Mouse (Mus musculus): ENCODE measurements around the gene Tomt. TPM values are rescaled to one million over a fixed set of nuclear protein-coding genes. Genes with fewer than 3 reads are reported as not detected.

The Tomt gene
- polyA plus RNA-seq, 1 experiment: 0.13 TPM

GRCm38 (mm10) chr7:101866491-101867265 is 39.5 kb downstream of the Tomt start:
- TF ChIP-seq CTCF (IDR thresholded peaks at IDR 0.05; ENCODE audit: borderline replicate concordance, insufficient read depth, low read depth, low read length) (no peak), POLR2A (IDR thresholded peaks at IDR 0.05; ENCODE audit: borderline replicate concordance, insufficient read depth, low read length) (no peak)
- DNase-seq: no peak

GRCm38 (mm10) chr7:101863415-101863814 is 42.7 kb downstream of the Tomt start, which contains the start of gene Anapc15:
TSS of gene Anapc15 (plus strand) at chr7:101863715.
- Histone ChIP-seq H3K27me3 (ENCODE audit: control insufficient read depth, insufficient read depth, low read length) (no peaks in the 10 kb centered on the region), H3K27ac (ENCODE audit: insufficient read depth, low read length) (no peak within 1 kb of the TSS), H3K4me1 (ENCODE audit: control insufficient read depth, insufficient read depth, low read length) (no peaks in the 10 kb centered on the region), H3K4me3 (replicated peaks; ENCODE audit: insufficient read depth, low read depth, low read length) (no peak within 1 kb of the TSS)
- TF ChIP-seq POLR2A (IDR thresholded peaks at IDR 0.05; ENCODE audit: borderline replicate concordance, insufficient read depth, low read length) (no peak), CTCF (IDR thresholded peaks at IDR 0.05; ENCODE audit: borderline replicate concordance, insufficient read depth, low read depth, low read length) (no peak)
- 75% methylated on average over 3 of the region's 3 CpGs for WGBS
- no peak for DNase-seq

More at GRCm38 (mm10) chr7:101866491-101867265, 39.5 kb downstream of the Tomt start:
- WGBS: 81% methylated on average over 11 of the region's 11 CpGs
- Histone ChIP-seq H3K4me3 (replicated peaks; ENCODE audit: insufficient read depth, low read depth, low read length) (no peak overlapping the region), H3K4me1 (ENCODE audit: control insufficient read depth, insufficient read depth, low read length) (no peaks in the 10 kb centered on the region), H3K27ac (ENCODE audit: insufficient read depth, low read length) (no peak overlapping the region), H3K27me3 (ENCODE audit: control insufficient read depth, insufficient read depth, low read length) (no peaks in the 10 kb centered on the region)

GRCm38 (mm10) chr7:101862291-101862690 is 43.9 kb downstream of the Tomt start:
- Histone ChIP-seq H3K4me1 (ENCODE audit: control insufficient read depth, insufficient read depth, low read length) (no peaks in the 10 kb centered on the region), H3K4me3 (replicated peaks; ENCODE audit: insufficient read depth, low read depth, low read length) (no peak overlapping the region), H3K27me3 (ENCODE audit: control insufficient read depth, insufficient read depth, low read length) (no peaks in the 10 kb centered on the region), H3K27ac (ENCODE audit: insufficient read depth, low read length) (no peak overlapping the region)
- TF ChIP-seq CTCF (IDR thresholded peaks at IDR 0.05; ENCODE audit: borderline replicate concordance, insufficient read depth, low read depth, low read length) (no peak), POLR2A (IDR thresholded peaks at IDR 0.05; ENCODE audit: borderline replicate concordance, insufficient read depth, low read length) (no peak)
- 71% methylated on average over 3 of the region's 3 CpGs for WGBS
- DNase-seq: no peak

GRCm38 (mm10) chr7:101860978-101861377 is 45.2 kb downstream of the Tomt start:
- no peak for TF ChIP-seq POLR2A (IDR thresholded peaks at IDR 0.05; ENCODE audit: borderline replicate concordance, insufficient read depth, low read length)
- DNase-seq: no peak
- Histone ChIP-seq H3K27ac (ENCODE audit: insufficient read depth, low read length) (no peak overlapping the region), H3K4me3 (replicated peaks; ENCODE audit: insufficient read depth, low read depth, low read length) (no peak overlapping the region), H3K4me1 (ENCODE audit: control insufficient read depth, insufficient read depth, low read length) (no peaks in the 10 kb centered on the region), H3K27me3 (ENCODE audit: control insufficient read depth, insufficient read depth, low read length) (no peaks in the 10 kb centered on the region)

GRCm38 (mm10) chr7:101858362-101858761 is 47.8 kb downstream of the Tomt start:
- 80% methylated on average over 9 of the region's 9 CpGs for WGBS
- Histone ChIP-seq H3K4me1 (ENCODE audit: control insufficient read depth, insufficient read depth, low read length) (no peaks in the 10 kb centered on the region), H3K27me3 (ENCODE audit: control insufficient read depth, insufficient read depth, low read length) (no peaks in the 10 kb centered on the region), H3K4me3 (replicated peaks; ENCODE audit: insufficient read depth, low read depth, low read length) (no peak overlapping the region), H3K27ac (ENCODE audit: insufficient read depth, low read length) (no peak overlapping the region)
- no peak for TF ChIP-seq CTCF (IDR thresholded peaks at IDR 0.05; ENCODE audit: borderline replicate concordance, insufficient read depth, low read depth, low read length)
- no peak for TF ChIP-seq POLR2A (IDR thresholded peaks at IDR 0.05; ENCODE audit: borderline replicate concordance, insufficient read depth, low read length)
- DNase-seq: no peak

GRCm38 (mm10) chr7:101857094-101857493 is 49.1 kb downstream of the Tomt start, which contains the start of gene Folr2:
TSS of gene Folr2 (minus strand) at chr7:101857194.
- DNase-seq: no peak
- WGBS: 95% methylated on average over 4 of the region's 4 CpGs

GRCm38 (mm10) chr7:101853816-101854215 is 52.3 kb downstream of the Tomt start:
- H3K4me1 ChIP-seq (ENCODE audit: control insufficient read depth, insufficient read depth, low read length): no peaks in the 10 kb centered on the region
- no peak for DNase-seq
- H3K27me3 ChIP-seq (ENCODE audit: control insufficient read depth, insufficient read depth, low read length): no peaks in the 10 kb centered on the region
- TF ChIP-seq POLR2A (IDR thresholded peaks at IDR 0.05; ENCODE audit: borderline replicate concordance, insufficient read depth, low read length) (no peak), CTCF (IDR thresholded peaks at IDR 0.05; ENCODE audit: borderline replicate concordance, insufficient read depth, low read depth, low read length) (no peak)
- WGBS: 87% methylated on average over 2 of the region's 2 CpGs
- no peak overlapping the region for H3K27ac ChIP-seq (ENCODE audit: insufficient read depth, low read length)
- H3K4me3 ChIP-seq (replicated peaks; ENCODE audit: insufficient read depth, low read depth, low read length): no peak overlapping the region

More at GRCm38 (mm10) chr7:101857094-101857493, 49.1 kb downstream of the Tomt start, which contains the start of gene Folr2:
- Histone ChIP-seq H3K4me1 (ENCODE audit: control insufficient read depth, insufficient read depth, low read length) (no peaks in the 10 kb centered on the region), H3K27ac (ENCODE audit: insufficient read depth, low read length) (no peak within 1 kb of the TSS), H3K27me3 (ENCODE audit: control insufficient read depth, insufficient read depth, low read length) (no peaks in the 10 kb centered on the region), H3K4me3 (replicated peaks; ENCODE audit: insufficient read depth, low read depth, low read length) (no peak within 1 kb of the TSS)
- TF ChIP-seq CTCF (IDR thresholded peaks at IDR 0.05; ENCODE audit: borderline replicate concordance, insufficient read depth, low read depth, low read length) (no peak), POLR2A (IDR thresholded peaks at IDR 0.05; ENCODE audit: borderline replicate concordance, insufficient read depth, low read length) (no peak)

GRCm38 (mm10) chr7:101852846-101853245 is 53.3 kb downstream of the Tomt start:
- no peak for DNase-seq
- no peaks in the 10 kb centered on the region for H3K27me3 ChIP-seq (ENCODE audit: control insufficient read depth, insufficient read depth, low read length)
- TF ChIP-seq CTCF (IDR thresholded peaks at IDR 0.05; ENCODE audit: borderline replicate concordance, insufficient read depth, low read depth, low read length): no peak
- TF ChIP-seq POLR2A (IDR thresholded peaks at IDR 0.05; ENCODE audit: borderline replicate concordance, insufficient read depth, low read length): no peak
- H3K4me1 ChIP-seq (ENCODE audit: control insufficient read depth, insufficient read depth, low read length): no peaks in the 10 kb centered on the region
- H3K4me3 ChIP-seq (replicated peaks; ENCODE audit: insufficient read depth, low read depth, low read length): no peak overlapping the region
- no peak overlapping the region for H3K27ac ChIP-seq (ENCODE audit: insufficient read depth, low read length)
- 85% methylated on average over 6 of the region's 6 CpGs for WGBS

Data from cerebellum, adult 2 months (tissue).